In genomic region chr17:69506070-69506469, GRCm38 (mm10) we compare ENCODE assay signal across 10 mouse cellular contexts.
DNase-seq lines count a peak whose midpoint lies in the region; ATAC-seq and TF ChIP-seq lines count a peak whose summit lies in the region.
"Had no signal": no experiment of that assay in that cellular context is flagged by ENCODE, and none has a peak within 500 bp of the region (broad histone marks: within the 10 kb centered on the region; RNA-seq: fewer than 3 reads in every experiment).

No protein-coding gene starts in this region.

- in situ Hi-C loops in CH12.LX (cut with MboI; ENCODE audit: low pct_ligation_motif_present, low pct_unique_long_range_greater_than_20kb, low sequenced_read_pairs), result no loop called here

- no peak overlapping the region for H3K9ac ChIP-seq in embryonic facial prominence, embryonic 11.5 days (replicated peaks; ENCODE audit: low read length)
- H3K9ac ChIP-seq in CH12.LX (ENCODE audit: insufficient read depth, low read depth), result no peak overlapping the region
- H3K9ac ChIP-seq in neural tube, embryonic 15.5 days (replicated peaks), result no peak overlapping the region
- H3K9ac ChIP-seq: forebrain, embryonic 12.5 days had no signal

- WGBS in embryonic facial prominence, embryonic 11.5 days, result 37% methylated on average over 3 of the region's 3 CpGs
- WGBS in embryonic facial prominence, embryonic 10.5 days, result 49% methylated on average over 3 of the region's 3 CpGs
- 43% methylated on average over 3 of the region's 3 CpGs for WGBS in neural tube, embryonic 15.5 days

- H3K4me3 ChIP-seq in embryonic facial prominence, embryonic 11.5 days (ENCODE audit: low read depth, low read length), result no peak overlapping the region
- no peak overlapping the region for H3K4me3 ChIP-seq in embryonic facial prominence, embryonic 10.5 days
- no peak overlapping the region for H3K4me3 ChIP-seq in CH12.LX (replicated peaks in 1 of 3; ENCODE audit: low read depth in 2 of 3, low read length in 2 of 3, poor library complexity in 1 of 3)
- H3K4me3 ChIP-seq in neural tube, embryonic 15.5 days (replicated peaks), result no peak overlapping the region
- H3K4me3 ChIP-seq: forebrain, embryonic 12.5 days had no signal

- H3K79me2 ChIP-seq in CH12.LX (replicated peaks; ENCODE audit: control insufficient read depth, extremely low read depth, insufficient read depth, poor library complexity, severe bottlenecking), result no peaks in the 10 kb centered on the region

- no peak for ATAC-seq in embryonic facial prominence, embryonic 11.5 days (replicated peaks; ENCODE audit: insufficient number of reproducible peaks, low FRiP score, low TSS enrichment, low read depth)
- no peak for ATAC-seq in inflammation-experienced regulatory T-cells, adult 6 months
- no peak for ATAC-seq in neural tube, embryonic 15.5 days (ENCODE audit: low FRiP score)

- no peak overlapping the region for H3K4me2 ChIP-seq in embryonic facial prominence, embryonic 11.5 days (ENCODE audit: low read depth, low read length)
- H3K4me2 ChIP-seq in CH12.LX (ENCODE audit: insufficient read depth, low read depth, poor library complexity, severe bottlenecking), result no peak overlapping the region
- H3K4me2 ChIP-seq in neural tube, embryonic 15.5 days, result no peak overlapping the region
- H3K4me2 ChIP-seq: forebrain, embryonic 12.5 days had no signal

- TF ChIP-seq RAD21 in CH12.LX (IDR thresholded peaks at IDR 0.05; ENCODE audit: low read depth, low read length), result peak; percentile 32

- TF ChIP-seq POLR2A in CH12.LX (IDR thresholded peaks at IDR 0.05; ENCODE audit: low read depth, low read length), result no peak

- H3K27me3 ChIP-seq in embryonic facial prominence, embryonic 11.5 days (ENCODE audit: control insufficient read depth, insufficient read depth, low read length), result no peaks in the 10 kb centered on the region
- H3K27me3 ChIP-seq in embryonic facial prominence, embryonic 10.5 days (replicated peaks; ENCODE audit: low read depth, poor library complexity, severe bottlenecking), result no peaks in the 10 kb centered on the region
- no peaks in the 10 kb centered on the region for H3K27me3 ChIP-seq in CH12.LX (replicated peaks)
- H3K27me3 ChIP-seq in neural tube, embryonic 15.5 days (replicated peaks), result no peaks in the 10 kb centered on the region
- H3K27me3 ChIP-seq: forebrain, embryonic 12.5 days had no signal

- no peaks in the 10 kb centered on the region for H3K9me3 ChIP-seq in embryonic facial prominence, embryonic 11.5 days (replicated peaks; ENCODE audit: control insufficient read depth, low read length)
- H3K9me3 ChIP-seq in embryonic facial prominence, embryonic 10.5 days, result no peaks in the 10 kb centered on the region
- peaks cover 23% of the 10 kb centered on the region for H3K9me3 ChIP-seq in CH12.LX (replicated peaks; ENCODE audit: low read length)
- no peaks in the 10 kb centered on the region for H3K9me3 ChIP-seq in neural tube, embryonic 15.5 days (replicated peaks)
- H3K9me3 ChIP-seq: forebrain, embryonic 12.5 days had no signal

- H3K27ac ChIP-seq in embryonic facial prominence, embryonic 11.5 days (replicated peaks; ENCODE audit: low read depth, low read length), result no peak overlapping the region
- H3K27ac ChIP-seq in embryonic facial prominence, embryonic 10.5 days (replicated peaks), result no peak overlapping the region
- H3K27ac ChIP-seq in CH12.LX (ENCODE audit: insufficient read depth, low read depth), result no peak overlapping the region
- H3K27ac ChIP-seq in neural tube, embryonic 15.5 days (replicated peaks), result no peak overlapping the region
- H3K27ac ChIP-seq: forebrain, embryonic 12.5 days had no signal

- peak; percentile 30 to 47 for TF ChIP-seq CTCF in CH12.LX (conservative IDR thresholded peaks at IDR 0.05 in 1 of 2, IDR thresholded peaks at IDR 0.05 in 1 of 2; ENCODE audit: low read depth in 2 of 2, low read length in 2 of 2)

- dilution Hi-C loops in CH12.LX (cut with MboI; ENCODE audit: extremely low pct_ligation_motif_present, extremely low pct_unique_long_range_greater_than_20kb, low sequenced_read_pairs), result no loop called here

- H3K4me1 ChIP-seq in embryonic facial prominence, embryonic 11.5 days (ENCODE audit: control insufficient read depth, insufficient read depth, low read length), result no peaks in the 10 kb centered on the region
- H3K4me1 ChIP-seq in embryonic facial prominence, embryonic 10.5 days, result no peaks in the 10 kb centered on the region
- no peaks in the 10 kb centered on the region for H3K4me1 ChIP-seq in CH12.LX (ENCODE audit: control insufficient read depth in 1 of 2, insufficient read depth in 2 of 2)
- no peaks in the 10 kb centered on the region for H3K4me1 ChIP-seq in neural tube, embryonic 15.5 days
- H3K4me1 ChIP-seq: forebrain, embryonic 12.5 days had no signal

- DNase-seq in embryonic facial prominence, embryonic 11.5 days (ENCODE audit: low spot score), result peak; percentile 52
- DNase-seq in embryonic facial prominence, embryonic 10.5 days (ENCODE audit: low spot score), result no peak
- peak; percentile 39 for DNase-seq in layer of hippocampus, adult 9-10 months (ENCODE audit: low spot score)
- DNase-seq in layer of hippocampus, adult 8-10 months (ENCODE audit: low spot score in 2 of 2), result no peak
- peak; percentile 6 for DNase-seq in CH12.LX (ENCODE audit: extremely low read depth)
- DNase-seq in cerebellum, postnatal 14 days, result peak; percentile 40 to 52
- DNase-seq: left cerebral cortex, postnatal 4 days had no signal

- H3K36me3 ChIP-seq in embryonic facial prominence, embryonic 11.5 days (replicated peaks; ENCODE audit: control insufficient read depth, insufficient read depth, low read depth, low read length), result no peaks in the 10 kb centered on the region
- H3K36me3 ChIP-seq in embryonic facial prominence, embryonic 10.5 days (replicated peaks), result no peaks in the 10 kb centered on the region
- H3K36me3 ChIP-seq in CH12.LX (replicated peaks in 1 of 2; ENCODE audit: control insufficient read depth in 1 of 2, insufficient read depth in 1 of 2, low read length in 1 of 2), result no peaks in the 10 kb centered on the region
- no peaks in the 10 kb centered on the region for H3K36me3 ChIP-seq in neural tube, embryonic 15.5 days
- H3K36me3 ChIP-seq: forebrain, embryonic 12.5 days had no signal

- no peak for TF ChIP-seq EP300 in CH12.LX (IDR thresholded peaks at IDR 0.05; ENCODE audit: low read length)

TF ChIP-seq in CH12.LX, 34 proteins besides CTCF, POLR2A, EP300 and RAD21:
- TF ChIP-seq SMC3 (IDR thresholded peaks at IDR 0.05; ENCODE audit: low read depth, low read length) (0 out of 2 replicates have a peak, but pooled peaks have one; percentile 5), ZKSCAN1 (IDR thresholded peaks at IDR 0.05; ENCODE audit: borderline replicate concordance, low read depth, low read length) (no peak)

Comparison
In these comparisons a context has a peak if more than half of its experiments do, and no peak if none do; other contexts are left out.
1. DNase-seq: peak in embryonic facial prominence, embryonic 11.5 days (single experiment), layer of hippocampus, adult 9-10 months (single experiment), CH12.LX (single experiment) and cerebellum, postnatal 14 days (2 of 2); none in embryonic facial prominence, embryonic 10.5 days (single experiment) and layer of hippocampus, adult 8-10 months (0 of 2).